Mouse (Mus musculus): ENCODE data around the gene Il33.

DNA sequence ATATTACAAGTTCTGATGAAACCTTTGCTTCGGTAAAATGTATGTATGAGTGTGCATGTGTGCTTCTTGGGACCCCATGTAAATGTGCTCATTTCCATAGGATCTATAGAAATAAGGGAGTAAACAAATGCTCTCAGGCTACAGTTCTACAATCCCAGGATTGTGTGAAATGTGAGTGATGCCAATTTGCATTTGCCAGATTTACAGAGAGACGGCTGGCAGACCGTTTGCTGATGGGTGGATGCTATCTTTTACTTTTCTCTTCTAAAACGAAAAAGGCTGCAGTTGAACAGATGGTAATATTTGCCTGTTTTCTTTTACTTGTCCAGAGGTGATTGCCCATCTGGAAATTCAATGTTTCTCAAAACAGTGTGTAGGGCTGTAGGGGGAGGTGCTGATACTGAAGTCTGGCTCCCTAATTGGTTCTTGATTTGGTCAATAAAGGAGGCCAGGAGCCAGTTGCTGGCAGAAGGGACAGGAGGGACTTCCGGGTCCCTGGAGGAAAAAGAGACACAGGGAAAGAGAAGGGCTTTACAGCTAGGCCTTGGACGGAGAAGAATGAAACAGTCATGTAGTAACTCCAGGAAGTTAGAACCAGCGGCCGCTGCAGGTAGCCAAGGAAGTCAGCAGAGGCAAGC lies 54.7 kb downstream of the Il33 start:
- TF ChIP-seq TAL1 (IDR thresholded peaks at IDR 0.05; ENCODE audit: low read length) (no peak), GATA1 (IDR thresholded peaks at IDR 0.05; ENCODE audit: low read length) (no peak)
